Mouse (Mus musculus): ENCODE measurements at regions not wholly inside any gene's neighbourhood (a gene's known extent, or its start where the extent isn't known, plus 50 kb on each side); places are given as distances from the start of the nearest gene placed in this dataset.

GRCm38 (mm10) chr10:29589739-29590138 is 54.1 kb upstream of the Rspo3 start:
- TF ChIP-seq CTCF (IDR thresholded peaks at IDR 0.05; ENCODE audit: extremely low read depth, insufficient read depth, low read length), result no peak
- TF ChIP-seq POLR2A (IDR thresholded peaks at IDR 0.05; ENCODE audit: extremely low read depth, insufficient read depth, low read length), result no peak
